Mouse (Mus musculus): ENCODE results near the gene Snap29. TPM values are rescaled to one million over a fixed set of nuclear protein-coding genes. Genes with fewer than 3 reads are reported as not detected.

Gene Snap29
- polyA plus RNA-seq (2015; fragmentation: Nextera tagmentation; extraction: Ambion mirVana): 8.7 and 10.1 TPM in 2 replicates

GRCm38 (mm10) chr16:17405736-17406443 lies at the start of gene Snap29, which contains the start of gene Pi4ka:
TSS of gene Snap29 (plus strand) at chr16:17405986.
TSS of gene Pi4ka (minus strand) at chr16:17406314.
- Histone ChIP-seq H3K27ac (ENCODE audit: low read length) (peak within 1 kb of the TSS; percentile 92), H3K27me3 (ENCODE audit: control insufficient read depth, insufficient read depth, low read depth, low read length) (no peaks in the 10 kb centered on the region), H3K4me3 (ENCODE audit: low read depth, low read length) (peak within 1 kb of the TSS; percentile 74), H3K9ac (ENCODE audit: low read depth, low read length) (peak within 1 kb of the TSS; percentile 83), H3K9me3 (replicated peaks; ENCODE audit: control insufficient read depth, low read length) (no peaks in the 10 kb centered on the region), H3K4me1 (ENCODE audit: control insufficient read depth, low read depth, low read length) (peaks cover 25% of the 10 kb centered on the region), H3K4me2 (ENCODE audit: low read depth, low read length) (peak within 1 kb of the TSS; percentile 72), H3K36me3 (ENCODE audit: control insufficient read depth, insufficient read depth) (no peaks in the 10 kb centered on the region)
- ATAC-seq (ENCODE audit: low read depth): peak; percentile 96
- under 1% methylated on average over 62 of the region's 69 CpGs for WGBS (ENCODE audit: insufficient replicate concordance)

- H3K36me3 ChIP-seq (ENCODE audit: control insufficient read depth, insufficient read depth): peaks cover 8% of the 10 kb centered on the region
- no peak for ATAC-seq (ENCODE audit: low read depth)
Observed at GRCm38 (mm10) chr16:17356031-17356430, 49.8 kb upstream of the Snap29 start.

GRCm38 (mm10) chr16:17358787-17359186 lies 47.0 kb upstream of the Snap29 start:
- Histone ChIP-seq H3K9me3 (replicated peaks; ENCODE audit: control insufficient read depth, low read length) (no peaks in the 10 kb centered on the region), H3K36me3 (ENCODE audit: control insufficient read depth, insufficient read depth) (peaks cover 3% of the 10 kb centered on the region; the same call in 1 of the 2 replicates), H3K27me3 (ENCODE audit: control insufficient read depth, insufficient read depth, low read depth, low read length) (no peaks in the 10 kb centered on the region), H3K4me1 (ENCODE audit: control insufficient read depth, low read depth, low read length) (no peaks in the 10 kb centered on the region), H3K27ac (ENCODE audit: low read length) (no peak overlapping the region), H3K4me2 (ENCODE audit: low read depth, low read length) (no peak overlapping the region), H3K9ac (ENCODE audit: low read depth, low read length) (no peak overlapping the region), H3K4me3 (ENCODE audit: low read depth, low read length) (no peak overlapping the region)
- ATAC-seq (ENCODE audit: low read depth): no peak
- 81% methylated on average over 4 of the region's 4 CpGs for WGBS (ENCODE audit: insufficient replicate concordance)

More at GRCm38 (mm10) chr16:17356031-17356430, 49.8 kb upstream of the Snap29 start:
- H3K9me3 ChIP-seq (replicated peaks; ENCODE audit: control insufficient read depth, low read length): no peaks in the 10 kb centered on the region
- H3K9ac ChIP-seq (ENCODE audit: low read depth, low read length): no peak overlapping the region
- no peaks in the 10 kb centered on the region for H3K27me3 ChIP-seq (ENCODE audit: control insufficient read depth, insufficient read depth, low read depth, low read length)
- no peak overlapping the region for H3K4me3 ChIP-seq (ENCODE audit: low read depth, low read length)
- 61% methylated on average over 6 of the region's 6 CpGs for WGBS (ENCODE audit: insufficient replicate concordance)
- H3K4me2 ChIP-seq (ENCODE audit: low read depth, low read length): no peak overlapping the region
- H3K27ac ChIP-seq (ENCODE audit: low read length): no peak overlapping the region
- no peaks in the 10 kb centered on the region for H3K4me1 ChIP-seq (ENCODE audit: control insufficient read depth, low read depth, low read length)

- no peaks in the 10 kb centered on the region for H3K9me3 ChIP-seq (replicated peaks; ENCODE audit: control insufficient read depth, low read length)
- no peak overlapping the region for H3K4me2 ChIP-seq (ENCODE audit: low read depth, low read length)
- 81% methylated on average over 4 of the region's 4 CpGs for WGBS (ENCODE audit: insufficient replicate concordance)
- H3K4me3 ChIP-seq (ENCODE audit: low read depth, low read length): no peak overlapping the region
- no peak for ATAC-seq (ENCODE audit: low read depth)
- H3K4me1 ChIP-seq (ENCODE audit: control insufficient read depth, low read depth, low read length): peaks cover 3% of the 10 kb centered on the region; the same call in 1 of the 2 replicates
- no peak overlapping the region for H3K9ac ChIP-seq (ENCODE audit: low read depth, low read length)
- H3K27me3 ChIP-seq (ENCODE audit: control insufficient read depth, insufficient read depth, low read depth, low read length): no peaks in the 10 kb centered on the region
- peaks cover 2% of the 10 kb centered on the region; the same call in 1 of the 2 replicates for H3K36me3 ChIP-seq (ENCODE audit: control insufficient read depth, insufficient read depth)
- H3K27ac ChIP-seq (ENCODE audit: low read length): no peak overlapping the region
Observed at GRCm38 (mm10) chr16:17382306-17382705, 23.5 kb upstream of the Snap29 start.

GRCm38 (mm10) chr16:17383594-17384326 lies 22.0 kb upstream of the Snap29 start:
- Histone ChIP-seq H3K4me1 (ENCODE audit: control insufficient read depth, low read depth, low read length) (peaks cover 3% of the 10 kb centered on the region; the same call in 1 of the 2 replicates), H3K9me3 (replicated peaks; ENCODE audit: control insufficient read depth, low read length) (no peaks in the 10 kb centered on the region), H3K4me2 (ENCODE audit: low read depth, low read length) (no peak overlapping the region), H3K4me3 (ENCODE audit: low read depth, low read length) (no peak overlapping the region), H3K27ac (ENCODE audit: low read length) (no peak overlapping the region), H3K9ac (ENCODE audit: low read depth, low read length) (no peak overlapping the region), H3K36me3 (ENCODE audit: control insufficient read depth, insufficient read depth) (no peaks in the 10 kb centered on the region; the same call in 1 of the 2 replicates), H3K27me3 (ENCODE audit: control insufficient read depth, insufficient read depth, low read depth, low read length) (no peaks in the 10 kb centered on the region)
- WGBS (ENCODE audit: insufficient replicate concordance): 40% methylated on average over 2 of the region's 2 CpGs
- ATAC-seq (ENCODE audit: low read depth): peak; percentile 74

GRCm38 (mm10) chr16:17392784-17393183 lies 13.0 kb upstream of the Snap29 start:
- no peaks in the 10 kb centered on the region for H3K9me3 ChIP-seq (replicated peaks; ENCODE audit: control insufficient read depth, low read length)
- no peak overlapping the region for H3K4me3 ChIP-seq (ENCODE audit: low read depth, low read length)
- H3K36me3 ChIP-seq (ENCODE audit: control insufficient read depth, insufficient read depth): no peaks in the 10 kb centered on the region
- H3K27ac ChIP-seq (ENCODE audit: low read length): no peak overlapping the region
- WGBS (ENCODE audit: insufficient replicate concordance): 67% methylated on average over 4 of the region's 4 CpGs
- H3K4me1 ChIP-seq (ENCODE audit: control insufficient read depth, low read depth, low read length): no peaks in the 10 kb centered on the region
- H3K4me2 ChIP-seq (ENCODE audit: low read depth, low read length): no peak overlapping the region
- no peak overlapping the region for H3K9ac ChIP-seq (ENCODE audit: low read depth, low read length)
- no peaks in the 10 kb centered on the region for H3K27me3 ChIP-seq (ENCODE audit: control insufficient read depth, insufficient read depth, low read depth, low read length)
- ATAC-seq (ENCODE audit: low read depth): no peak

GRCm38 (mm10) chr16:17402855-17403254 lies 2.9 kb upstream of the Snap29 start:
- ATAC-seq (ENCODE audit: low read depth): no peak
- WGBS (ENCODE audit: insufficient replicate concordance): 33% methylated on average over 1 of the region's 1 CpGs
- H3K9ac ChIP-seq (ENCODE audit: low read depth, low read length): no peak overlapping the region
- no peak overlapping the region for H3K4me2 ChIP-seq (ENCODE audit: low read depth, low read length)
- no peaks in the 10 kb centered on the region for H3K27me3 ChIP-seq (ENCODE audit: control insufficient read depth, insufficient read depth, low read depth, low read length)
- no peak overlapping the region for H3K27ac ChIP-seq (ENCODE audit: low read length)
- H3K36me3 ChIP-seq (ENCODE audit: control insufficient read depth, insufficient read depth): no peaks in the 10 kb centered on the region
- no peak overlapping the region for H3K4me3 ChIP-seq (ENCODE audit: low read depth, low read length)
- no peaks in the 10 kb centered on the region for H3K9me3 ChIP-seq (replicated peaks; ENCODE audit: control insufficient read depth, low read length)
- peaks cover 17% of the 10 kb centered on the region for H3K4me1 ChIP-seq (ENCODE audit: control insufficient read depth, low read depth, low read length)

- ATAC-seq (ENCODE audit: low read depth): peak; percentile 50
- H3K27ac ChIP-seq (ENCODE audit: low read length): peak overlapping the region; percentile 64
- no peaks in the 10 kb centered on the region for H3K27me3 ChIP-seq (ENCODE audit: control insufficient read depth, insufficient read depth, low read depth, low read length)
- H3K9ac ChIP-seq (ENCODE audit: low read depth, low read length): peak overlapping the region; percentile 77
- no peaks in the 10 kb centered on the region for H3K36me3 ChIP-seq (ENCODE audit: control insufficient read depth, insufficient read depth)
- WGBS (ENCODE audit: insufficient replicate concordance): under 1% methylated on average over 22 of the region's 22 CpGs
- H3K9me3 ChIP-seq (replicated peaks; ENCODE audit: control insufficient read depth, low read length): no peaks in the 10 kb centered on the region
- H3K4me3 ChIP-seq (ENCODE audit: low read depth, low read length): peak overlapping the region; percentile 74
- peak overlapping the region; percentile 72 for H3K4me2 ChIP-seq (ENCODE audit: low read depth, low read length)
- peaks cover 24% of the 10 kb centered on the region for H3K4me1 ChIP-seq (ENCODE audit: control insufficient read depth, low read depth, low read length)
Observed at GRCm38 (mm10) chr16:17405271-17405696, 502 bp upstream of the Snap29 start.

All from liver, embryonic 16.5 days (tissue).